Mouse (Mus musculus): ENCODE data around the gene Col6a3.

The Col6a3 gene

GRCm38 (mm10) chr1:90843836-90844235, at the start of gene Col6a3:
Gene Col6a3 (minus strand): TSS chr1:90843971.
- 63% methylated on average over 4 of the region's 4 CpGs for WGBS

DNA sequence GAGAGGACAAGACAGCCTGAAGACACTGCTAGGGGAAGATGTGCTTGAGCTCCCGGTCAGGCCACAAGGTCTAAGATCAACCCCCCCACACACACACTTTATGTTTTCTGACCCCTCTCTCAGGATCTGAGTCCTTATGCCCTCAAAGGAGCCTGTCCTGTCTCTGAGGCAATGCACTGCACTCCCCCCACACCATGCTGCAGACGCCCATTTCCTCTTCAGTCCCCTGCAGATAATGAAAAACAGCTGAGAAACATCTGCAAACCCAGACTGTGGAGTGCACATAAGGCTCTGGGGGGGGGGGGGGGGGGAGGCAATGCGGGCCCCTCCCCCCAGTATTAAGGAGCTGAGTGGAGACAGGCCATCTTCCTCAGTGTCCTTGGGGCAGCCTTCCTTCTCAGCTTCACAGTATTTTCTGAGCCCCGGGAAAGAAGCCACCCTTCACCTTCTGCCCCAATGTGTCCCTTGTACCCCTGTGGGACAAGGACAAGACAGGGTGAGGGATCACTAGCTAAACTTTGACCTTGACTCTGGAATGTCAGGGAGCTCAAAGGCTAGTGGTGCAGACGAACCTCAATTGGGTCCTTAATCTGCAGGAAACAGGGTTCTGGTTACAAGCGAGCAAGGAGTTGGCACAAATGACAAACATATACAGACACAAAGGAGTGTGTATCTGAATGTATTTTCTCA, 42.1 kb upstream of the Col6a3 start:
- WGBS: 81% methylated on average over 5 of the region's 6 CpGs

DNA sequence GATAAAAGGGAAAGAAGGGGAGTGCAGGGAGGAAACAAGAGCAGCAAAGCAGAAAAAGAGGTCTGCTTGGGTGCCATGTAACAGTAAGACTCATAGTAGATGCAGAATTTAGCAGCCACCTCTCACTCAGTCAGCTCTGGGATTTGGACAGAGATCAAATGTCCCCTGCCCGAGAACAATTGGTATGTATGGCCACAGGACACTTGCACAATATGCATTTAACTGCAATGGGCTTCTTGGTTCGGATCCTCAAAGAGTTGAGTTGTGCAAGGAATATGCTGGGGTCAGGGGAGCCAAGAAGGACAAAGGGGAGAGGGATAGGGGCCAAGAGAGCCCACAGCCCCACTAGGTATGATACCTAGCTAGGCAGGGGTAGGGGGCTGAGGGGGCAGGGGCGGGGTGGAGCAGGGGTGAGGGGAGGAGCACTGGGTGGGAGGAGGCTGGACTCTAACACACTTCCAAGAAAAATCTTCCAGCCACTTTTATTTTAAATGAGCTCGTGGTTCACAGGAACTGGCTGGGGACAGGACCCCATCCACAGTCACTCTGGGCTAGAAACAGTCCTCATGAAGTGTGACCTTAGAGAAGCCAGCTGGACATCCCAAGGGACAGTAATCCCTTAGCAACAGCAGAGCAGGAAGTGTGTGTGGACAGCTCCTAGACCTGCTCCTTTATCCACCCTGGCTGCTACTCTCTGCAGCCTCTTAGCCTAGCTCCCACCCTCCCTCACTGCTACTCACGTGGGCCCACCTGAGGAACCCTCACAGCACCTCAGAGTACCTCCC, 32.9 kb upstream of the Col6a3 start:
- 69% methylated on average over 5 of the region's 5 CpGs for WGBS

DNA sequence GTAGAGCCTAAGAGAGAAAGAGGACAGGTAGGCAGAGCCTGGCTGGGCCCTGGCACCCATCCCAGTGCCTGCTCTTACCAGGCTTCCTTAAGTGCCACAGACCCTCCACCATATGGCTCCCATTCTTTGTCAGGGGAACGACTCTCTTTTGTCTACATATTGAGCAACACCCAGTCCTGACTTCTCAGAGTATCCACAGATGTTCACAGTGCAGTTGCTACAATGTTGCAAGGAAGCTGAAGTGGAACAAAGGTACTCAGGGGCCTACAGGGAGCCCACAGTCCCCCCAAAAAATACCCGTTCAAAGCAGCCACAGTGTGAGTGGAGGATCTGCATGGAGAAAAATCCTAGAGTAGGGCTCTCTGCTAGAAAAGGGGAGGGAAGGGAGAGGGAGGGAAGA, 32.2 kb upstream of the Col6a3 start:
- WGBS: 68% methylated on average over 2 of the region's 2 CpGs

DNA sequence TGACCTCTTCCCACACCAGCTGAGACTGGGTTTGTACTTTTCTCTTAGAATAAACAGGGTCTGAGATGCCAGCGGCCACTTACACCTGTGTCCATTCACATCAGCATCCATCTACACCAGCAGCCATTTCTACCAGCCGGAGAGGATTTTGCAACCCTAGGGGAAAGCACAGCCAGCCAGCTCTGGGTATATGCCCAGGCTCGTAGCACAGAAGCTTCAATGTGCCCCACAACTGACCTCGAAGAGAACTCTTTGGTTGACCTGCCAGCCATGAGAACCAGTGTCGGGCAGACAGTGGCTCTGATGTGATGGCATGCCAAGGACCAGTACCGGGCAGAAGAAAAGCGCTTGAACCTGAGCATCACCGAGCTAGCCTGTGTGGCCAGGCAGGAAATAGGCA, 31.6 kb upstream of the Col6a3 start:
- WGBS: 78% methylated on average over 8 of the region's 8 CpGs

DNA sequence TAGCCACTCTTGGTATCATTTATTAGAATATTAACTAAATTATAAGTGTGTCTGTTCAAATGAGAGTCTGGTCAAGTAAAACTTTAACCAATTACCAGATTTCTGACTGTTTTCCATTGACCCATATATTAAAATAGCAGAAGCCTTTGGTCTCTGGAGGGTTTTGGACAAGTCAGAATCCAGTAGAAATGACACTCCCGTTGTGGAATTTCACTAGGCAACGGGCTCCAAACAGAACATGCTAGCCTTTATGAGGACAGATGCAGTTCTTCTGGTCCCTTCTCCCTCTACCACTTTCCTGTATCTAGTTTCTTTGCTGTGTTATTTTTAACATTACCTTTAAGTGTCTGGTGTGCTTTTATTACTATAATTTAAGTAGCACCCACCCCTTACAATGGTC, 26.8 kb upstream of the Col6a3 start:
- 87% methylated on average over 2 of the region's 2 CpGs for WGBS

GRCm38 (mm10) chr1:90866734-90867133, 23.0 kb upstream of the Col6a3 start:
- WGBS: 70% methylated on average over 7 of the region's 7 CpGs

- WGBS: 37% methylated on average over 5 of the region's 5 CpGs
These were observed 12.1 kb upstream of the Col6a3 start for GRCm38 (mm10) chr1:90855880-90856279.

- WGBS: 41% methylated on average over 8 of the region's 8 CpGs
These were observed 6.1 kb upstream of the Col6a3 start for GRCm38 (mm10) chr1:90849836-90850235.

- WGBS: 47% methylated on average over 10 of the region's 10 CpGs
These were observed 1.4 kb upstream of the Col6a3 start for GRCm38 (mm10) chr1:90845206-90845605.

DNA sequence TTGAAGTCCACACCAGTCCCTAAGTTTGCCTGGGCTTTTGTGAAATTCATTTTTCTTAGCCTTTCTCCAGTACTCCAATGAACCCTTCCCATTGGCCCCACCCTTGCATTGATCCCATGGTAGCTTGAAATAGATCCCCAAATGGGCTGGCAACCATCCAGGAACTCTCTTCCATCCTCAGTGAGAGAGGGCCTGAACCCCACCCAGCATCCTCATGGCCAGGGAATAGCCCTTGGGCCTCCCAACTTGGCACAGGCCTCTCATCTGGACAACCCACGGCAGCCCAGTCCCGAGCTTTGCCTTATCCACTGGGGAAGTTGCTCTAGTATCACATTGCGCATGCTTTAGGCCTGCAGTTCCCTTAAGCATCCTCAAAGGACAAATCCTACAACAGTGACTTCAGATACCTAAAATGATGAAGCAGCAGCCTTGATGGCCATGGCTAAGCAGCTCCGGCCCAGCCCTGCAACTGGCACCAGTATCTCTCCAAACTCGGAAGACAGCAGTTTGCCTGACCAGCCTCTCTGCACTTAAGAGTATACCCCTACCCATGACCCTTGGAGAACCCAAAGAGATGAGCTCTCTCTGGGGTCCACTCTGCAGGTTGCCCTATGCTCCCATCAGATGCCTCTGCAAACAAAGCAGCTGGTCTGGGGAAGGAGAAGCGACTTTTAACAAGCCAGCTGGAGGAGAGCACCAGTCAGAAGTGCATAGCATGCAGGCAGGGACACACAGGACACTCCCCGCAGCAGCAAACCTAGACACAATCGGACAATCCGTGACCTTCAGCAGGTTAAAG, 783 bp downstream of the Col6a3 start:
- WGBS: 89% methylated on average over 9 of the region's 9 CpGs

- 3% methylated on average over 4 of the region's 4 CpGs for WGBS
These were observed 3.5 kb downstream of the Col6a3 start for GRCm38 (mm10) chr1:90840250-90840649.

DNA sequence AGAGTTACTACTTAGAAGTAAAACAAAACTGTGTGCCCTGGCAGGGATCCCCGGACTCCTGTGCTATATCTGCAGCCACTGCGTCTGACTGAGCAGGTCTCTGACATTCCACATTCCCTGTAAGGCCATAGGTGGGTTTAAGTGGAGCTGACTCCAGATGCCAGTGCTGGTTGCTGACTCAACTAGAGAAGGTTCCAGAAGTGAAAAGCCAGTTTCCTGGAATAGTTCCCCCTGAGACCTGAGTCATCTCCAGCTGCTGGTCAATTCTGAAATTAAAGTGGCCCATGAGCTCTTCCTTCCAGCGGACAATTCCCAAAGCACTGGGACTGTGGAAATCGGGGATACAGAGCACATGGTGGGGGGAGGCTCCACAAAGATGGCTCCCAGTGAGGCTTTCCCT, 5.1 kb downstream of the Col6a3 start:
- 56% methylated on average over 4 of the region's 4 CpGs for WGBS

GRCm38 (mm10) chr1:90838221-90838620, 5.5 kb downstream of the Col6a3 start:
- WGBS: 14% methylated on average over 12 of the region's 12 CpGs

GRCm38 (mm10) chr1:90836178-90836740, 7.5 kb downstream of the Col6a3 start:
- WGBS: 67% methylated on average over 5 of the region's 5 CpGs

DNA sequence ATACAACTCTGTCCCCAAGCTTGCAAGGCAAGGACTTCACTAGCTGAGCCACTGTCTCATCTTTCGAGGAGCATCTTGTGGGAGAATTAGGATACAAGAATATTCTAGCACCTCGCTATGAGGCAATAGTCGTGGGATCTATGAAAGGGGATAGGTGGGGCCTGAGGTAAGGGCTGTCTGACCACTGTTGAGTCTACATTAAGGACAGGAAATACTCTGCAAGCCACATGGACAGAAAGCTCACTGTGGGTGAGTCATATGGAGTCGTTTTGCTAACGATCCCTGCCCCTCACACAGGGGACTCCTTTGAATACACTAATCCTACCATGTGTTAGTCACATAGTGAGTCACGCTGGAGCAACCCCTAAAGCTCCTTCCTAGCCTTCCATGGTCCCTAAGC, 9.1 kb downstream of the Col6a3 start:
- WGBS: 57% methylated on average over 6 of the region's 6 CpGs

DNA sequence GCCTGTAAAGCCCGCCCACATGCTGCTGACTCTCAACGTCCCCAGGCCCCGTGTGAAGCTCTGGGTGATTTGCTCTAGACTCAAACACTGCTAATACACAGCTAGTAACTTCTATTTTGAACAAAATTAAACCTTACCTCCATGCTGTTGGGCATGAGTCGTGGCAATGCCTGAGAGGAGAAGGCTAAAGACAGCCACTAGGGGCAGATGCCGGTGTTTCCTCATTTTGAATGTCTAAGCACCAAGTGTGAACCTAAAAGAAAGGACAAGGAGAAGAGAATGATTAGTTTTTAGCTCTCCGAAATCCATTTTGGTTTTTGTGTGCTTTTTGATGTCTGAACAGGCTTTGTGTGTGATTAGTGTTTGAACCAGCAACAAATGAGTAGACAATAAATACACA, 13.8 kb downstream of the Col6a3 start:
- 59% methylated on average over 6 of the region's 6 CpGs for WGBS

DNA sequence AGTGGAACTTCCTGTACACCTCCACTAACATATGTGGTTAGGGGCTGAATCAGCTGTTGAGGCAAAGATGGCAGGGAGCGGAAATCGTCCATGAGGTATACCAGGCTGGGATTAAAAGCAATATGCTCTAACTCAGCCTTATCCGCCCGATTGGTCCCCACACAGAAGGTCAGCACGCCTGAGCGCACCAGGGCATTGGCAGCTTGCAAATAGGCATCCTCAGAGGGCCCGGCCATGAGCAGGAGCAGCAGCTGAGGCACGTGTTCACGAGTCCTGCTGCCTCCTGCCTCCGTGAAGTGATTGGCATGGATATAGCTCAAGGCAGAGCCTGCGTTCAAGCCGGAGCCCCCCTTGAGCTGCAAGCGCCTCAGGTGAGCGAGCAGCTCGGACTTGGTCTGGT, 30.5 kb downstream of the Col6a3 start:
- WGBS: 85% methylated on average over 15 of the region's 15 CpGs

DNA sequence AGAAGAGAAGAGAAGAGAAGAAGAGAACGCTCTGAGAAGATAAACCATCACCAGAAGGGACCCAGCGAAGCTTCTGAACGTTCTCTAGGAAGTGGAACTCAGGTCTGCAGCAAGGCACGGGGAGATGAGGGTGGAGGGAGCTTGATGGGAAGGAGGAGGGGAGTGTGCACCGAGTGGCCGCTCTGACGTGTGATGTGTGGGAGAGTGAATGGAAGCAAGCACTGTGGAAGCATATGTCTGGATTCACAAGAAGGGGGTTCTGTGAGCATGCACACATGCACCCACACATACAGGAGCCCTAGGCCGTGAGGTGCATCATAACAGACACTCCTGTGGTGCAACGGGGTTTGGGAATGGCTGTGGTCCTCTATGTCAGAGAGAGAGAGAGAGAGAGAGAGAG, 34.8 kb downstream of the Col6a3 start:
- 56% methylated on average over 9 of the region's 9 CpGs for WGBS

DNA sequence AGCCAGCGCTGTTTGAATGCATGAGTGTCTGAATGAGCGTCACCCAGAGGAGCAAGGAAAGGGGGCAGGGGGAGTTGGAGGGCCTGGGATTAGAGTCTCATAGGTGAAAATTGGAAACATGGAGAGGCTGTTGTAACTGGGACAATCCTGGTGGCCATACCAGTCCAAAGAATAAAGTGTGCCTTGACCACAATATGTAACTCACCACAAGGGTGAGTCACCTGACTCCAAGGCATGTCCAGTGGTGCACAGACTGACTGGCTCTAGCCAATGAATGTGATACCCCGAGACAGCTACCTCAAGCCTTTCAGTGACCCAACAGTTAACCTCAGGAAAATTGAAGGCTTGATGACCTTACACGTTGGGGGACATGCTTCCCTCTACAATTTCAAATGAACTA, 40.7 kb downstream of the Col6a3 start:
- WGBS: 90% methylated on average over 4 of the region's 4 CpGs

- WGBS: 90% methylated on average over 13 of the region's 13 CpGs
These were observed 42.7 kb downstream of the Col6a3 start for GRCm38 (mm10) chr1:90801067-90801466.

DNA sequence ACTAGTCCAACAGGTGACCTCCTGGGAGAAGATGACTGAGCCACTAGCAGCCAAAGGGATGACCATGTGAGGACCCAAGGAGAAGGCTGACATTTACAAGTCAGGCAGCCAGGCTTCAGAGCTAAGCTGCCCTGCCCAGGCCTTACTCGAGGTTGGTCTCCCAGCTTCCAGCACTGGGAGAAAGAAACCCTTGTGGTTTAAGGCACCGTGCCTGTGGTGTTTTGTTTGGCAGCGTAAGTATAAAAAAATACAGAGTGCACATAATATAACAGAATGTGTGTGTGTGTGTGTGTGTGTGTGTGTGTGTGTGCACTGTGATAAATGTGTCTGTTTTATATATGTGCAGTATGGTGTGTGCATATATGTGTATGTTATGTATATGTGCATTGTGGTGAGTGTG, 43.3 kb downstream of the Col6a3 start:
- WGBS: 83% methylated on average over 3 of the region's 3 CpGs
